Mouse (Mus musculus) monocyte, adult 2 months (primary cell): ENCODE results near the gene Isca2.

Source experiments
- DNase-seq, 2 experiments: peaks; one replicate each; pipeline ENCODE4 v3.0.0; 2022; ENCODE audit warnings: low spot score in 2 of 2, low read depth in 1 of 2

Gene Isca2

GRCm38 (mm10) chr12:84772726-84773441, at the start of gene Isca2, which contains the start of gene Npc2:
Isca2 (plus strand) TSS chr12:84773251.
Npc2 (minus strand) TSS chr12:84773152.
- DNase-seq = peak; percentile 95 to 97

GRCm38 (mm10) chr12:84726391-84726790, 46.7 kb upstream of the Isca2 start:
- no peak for DNase-seq

GRCm38 (mm10) chr12:84726986-84727385, 46.1 kb upstream of the Isca2 start:
- no peak for DNase-seq

- no peak for DNase-seq
These were observed 45.6 kb upstream of the Isca2 start for GRCm38 (mm10) chr12:84727434-84727833.

- DNase-seq = no peak
These were observed 44.6 kb upstream of the Isca2 start for GRCm38 (mm10) chr12:84728421-84728820.

GRCm38 (mm10) chr12:84733366-84733765, 39.7 kb upstream of the Isca2 start:
- no peak for DNase-seq

- no peak for DNase-seq
These were observed 29.6 kb upstream of the Isca2 start for GRCm38 (mm10) chr12:84743496-84743895.

- no peak for DNase-seq
These were observed 27.4 kb upstream of the Isca2 start for GRCm38 (mm10) chr12:84745700-84746099.

- peak; percentile 26 to 62 for DNase-seq
These were observed 24.9 kb upstream of the Isca2 start for GRCm38 (mm10) chr12:84748134-84748533.

GRCm38 (mm10) chr12:84750661-84751060, 22.4 kb upstream of the Isca2 start:
- DNase-seq = no peak

- DNase-seq = peak; percentile 65
These were observed 20.7 kb upstream of the Isca2 start for GRCm38 (mm10) chr12:84752131-84752977.

GRCm38 (mm10) chr12:84755008-84755695, 17.9 kb upstream of the Isca2 start:
- peak in 1 of 2 experiments; percentile 32 for DNase-seq

- DNase-seq = no peak
These were observed 17.0 kb upstream of the Isca2 start for GRCm38 (mm10) chr12:84756016-84756415.

GRCm38 (mm10) chr12:84759063-84759462, 14.0 kb upstream of the Isca2 start:
- no peak for DNase-seq

GRCm38 (mm10) chr12:84762532-84762931, 10.5 kb upstream of the Isca2 start:
- DNase-seq = peak in 1 of 2 experiments; percentile 19

- DNase-seq = no peak
These were observed 9.4 kb upstream of the Isca2 start for GRCm38 (mm10) chr12:84763577-84764218.

- DNase-seq = no peak
These were observed 8.3 kb upstream of the Isca2 start for GRCm38 (mm10) chr12:84764756-84765155.

GRCm38 (mm10) chr12:84765506-84765905, 7.5 kb upstream of the Isca2 start:
- DNase-seq = no peak

GRCm38 (mm10) chr12:84766113-84766735, 6.8 kb upstream of the Isca2 start:
- DNase-seq = no peak

- DNase-seq = peak in 1 of 2 experiments; percentile 28
These were observed 5.5 kb upstream of the Isca2 start for GRCm38 (mm10) chr12:84767510-84767909.

- DNase-seq = no peak
These were observed 3.4 kb upstream of the Isca2 start for GRCm38 (mm10) chr12:84769624-84770023.
